Mouse (Mus musculus): ENCODE data around the gene Elavl1.

DNA sequence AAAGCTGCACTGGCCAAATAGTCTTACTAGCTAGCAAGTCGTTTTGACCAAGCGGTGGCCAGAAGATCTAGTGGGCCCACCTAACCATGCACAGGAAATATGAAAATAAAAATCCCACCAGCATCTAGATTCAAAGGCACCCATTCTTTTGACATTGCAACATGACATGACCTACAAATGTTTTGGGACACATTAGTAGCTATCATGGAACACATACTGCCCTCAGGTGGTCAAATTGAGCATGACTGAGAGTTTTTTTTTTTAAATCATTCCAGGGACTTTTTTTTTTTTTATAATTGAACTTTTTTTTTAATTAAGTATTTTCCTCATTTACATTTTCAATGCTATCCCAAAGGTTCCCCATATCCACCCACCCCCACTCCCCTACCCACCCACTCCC is 47.4 kb upstream of the Elavl1 start:
- TF ChIP-seq MYC (IDR thresholded peaks at IDR 0.05; ENCODE audit: low read depth, low read length) (no peak), E2F4 (IDR thresholded peaks at IDR 0.05; ENCODE audit: insufficient replicate concordance, low read depth, low read length) (no peak), IRF4 (IDR thresholded peaks at IDR 0.05; ENCODE audit: low read depth, low read length) (no peak), CTCF (conservative IDR thresholded peaks at IDR 0.05 in 1 of 2, IDR thresholded peaks at IDR 0.05 in 1 of 2; ENCODE audit: low read depth in 2 of 2, low read length in 2 of 2) (peak in 1 of 2 experiments; percentile 69; a peak in 2 of 4 replicates), MAZ (IDR thresholded peaks at IDR 0.05; ENCODE audit: low read depth, low read length) (no peak), EP300 (IDR thresholded peaks at IDR 0.05; ENCODE audit: low read length) (no peak), ZNF384 (IDR thresholded peaks at IDR 0.05; ENCODE audit: low read depth, low read length) (peak; percentile 94), TCF12 (IDR thresholded peaks at IDR 0.05; ENCODE audit: low read depth, low read length) (no peak), HCFC1 (IDR thresholded peaks at IDR 0.05; ENCODE audit: low read depth, low read length) (no peak), JUN (IDR thresholded peaks at IDR 0.05; ENCODE audit: insufficient read depth, low read depth, low read length) (no peak)

Measured in CH12.LX (cell line).